Mouse (Mus musculus) liver, adult 2 months (tissue): ENCODE measurements at regions not wholly inside any gene's neighbourhood (a gene's known extent, or its start where the extent isn't known, plus 50 kb on each side); places are given as distances from the start of the nearest gene placed in this dataset.

Experiments used
- CTCF ChIP-seq: fragments of 200-500 bp; IDR thresholded peaks from 2 replicates; pipeline ENCODE4 v1.5.1; 2011; ENCODE audit warnings: low read depth, low read length, control low read depth
- POLR2A ChIP-seq: fragments of 200-500 bp; IDR thresholded peaks from 2 replicates; pipeline ENCODE4 v1.6.1; 2011; ENCODE audit warnings: low read length, control low read depth; ENCODE audit not compliant: insufficient read depth; ENCODE audit errors: extremely low read depth

- TF ChIP-seq POLR2A, result no peak
- no peak for TF ChIP-seq CTCF
Measured at GRCm38 (mm10) chr8:126135573-126135972, 140.6 kb downstream of the Kcnk1 start.
